Mouse (Mus musculus) heart, embryonic 10.5 days (tissue): ENCODE results near the gene Slc9a3. TPM values are rescaled to one million over a fixed set of nuclear protein-coding genes. Genes with fewer than 3 reads are reported as not detected.

Experiments
- polyA plus RNA-seq: library from polyadenylated mRNA; unstranded; fragments of >200 nt; fragmentation: Nextera tagmentation; extraction: Ambion mirVana; gene quantifications from 2 replicates; pipeline ENCODE4 v1.2.1, GENCODE M21; 2016

The Slc9a3 gene
- polyA plus RNA-seq, 1 experiment from 2014 or later: 0.04 TPM

Other genes starting within 250 kb of the Slc9a3 start
- gene Trip13, start 183.7 kb upstream of the Slc9a3 start, polyA plus RNA-seq: 52.7 and 62.5 TPM in 2 replicates
- gene Brd9, start 183.6 kb upstream of the Slc9a3 start, polyA plus RNA-seq: 38.4 and 43.5 TPM in 2 replicates
- not detected in 2 replicates for gene Zdhhc11, start 157.6 kb upstream of the Slc9a3 start, polyA plus RNA-seq
- 1.9 and 3.4 TPM in 2 replicates for gene Tppp, start 112.0 kb upstream of the Slc9a3 start, polyA plus RNA-seq
- gene Cep72, start 59.2 kb upstream of the Slc9a3 start, polyA plus RNA-seq: 16.0 and 16.4 TPM in 2 replicates
- gene Exoc3, start 87.3 kb downstream of the Slc9a3 start, polyA plus RNA-seq: 62.0 and 62.6 TPM in 2 replicates
- gene Ahrr, start 170.9 kb downstream of the Slc9a3 start, polyA plus RNA-seq: 0.30 and 0.90 TPM in 2 replicates
- gene Pdcd6, start 196.1 kb downstream of the Slc9a3 start, polyA plus RNA-seq: 106 and 126 TPM in 2 replicates
- 345 and 502 TPM in 2 replicates for gene Sdha, start 228.8 kb downstream of the Slc9a3 start, polyA plus RNA-seq
- gene Ccdc127, start 228.9 kb downstream of the Slc9a3 start, polyA plus RNA-seq: 50.0 and 50.2 TPM in 2 replicates
- 0.09 and 0.62 TPM in 2 replicates for gene Lrrc14b, start 242.5 kb downstream of the Slc9a3 start, polyA plus RNA-seq